33 mouse cellular contexts compared by ENCODE assay signal in the genomic region with DNA sequence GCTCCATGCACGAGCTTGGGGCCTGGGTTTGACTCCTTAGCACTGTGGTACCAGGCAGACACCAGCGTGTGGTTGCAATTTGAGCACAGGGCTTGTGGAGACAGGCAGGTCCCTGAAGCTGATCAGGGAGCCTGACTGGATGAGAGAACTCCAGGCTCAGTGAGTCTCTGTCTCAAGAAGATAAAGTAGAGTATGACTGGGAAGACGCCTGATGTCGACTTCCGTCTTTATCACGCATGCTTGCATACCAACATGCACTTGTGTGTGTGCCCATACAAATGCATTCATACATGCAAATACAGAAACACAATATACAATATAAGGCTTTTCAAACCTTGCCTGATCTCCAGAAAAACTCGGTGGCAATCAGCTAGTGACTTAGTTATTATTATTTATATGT. TPM values are rescaled to one million over a fixed set of nuclear protein-coding genes. Genes with fewer than 3 reads are reported as not detected.
"Had no signal": no experiment of that assay in that cellular context is flagged by ENCODE, and none has a peak within 500 bp of the region (broad histone marks: within the 10 kb centered on the region; RNA-seq: fewer than 3 reads in every experiment).

No protein-coding gene starts in this region.

- H3K4me3 ChIP-seq: limb, embryonic 10.5 days; limb, embryonic 12.5 days; limb, embryonic 13.5 days; limb, embryonic 15.5 days; liver, embryonic 12.5 days; liver, embryonic 13.5 days; liver, embryonic 15.5 days; lung, embryonic 15.5 days; megakaryocyte, embryonic 14.5 days; midbrain, embryonic 10.5 days; midbrain, embryonic 12.5 days; midbrain, embryonic 13.5 days; midbrain, embryonic 15.5 days; myocyte; neural tube, embryonic 12.5 days had no signal

- H3K9ac ChIP-seq: limb, embryonic 12.5 days; limb, embryonic 13.5 days; limb, embryonic 15.5 days; liver, embryonic 12.5 days; liver, embryonic 13.5 days; liver, embryonic 14.5 days; liver, embryonic 15.5 days; liver, postnatal 0 days; lung, embryonic 14.5 days; lung, embryonic 15.5 days; midbrain, embryonic 12.5 days; midbrain, embryonic 13.5 days; midbrain, embryonic 15.5 days; neural tube, embryonic 12.5 days had no signal

- H3K27me3 ChIP-seq: limb, embryonic 12.5 days; limb, embryonic 13.5 days; limb, embryonic 15.5 days; liver, embryonic 13.5 days; liver, embryonic 15.5 days; lung, embryonic 15.5 days; midbrain, embryonic 12.5 days; midbrain, embryonic 13.5 days; midbrain, embryonic 15.5 days; neural tube, embryonic 12.5 days had no signal

- H3K9me3 ChIP-seq: limb, embryonic 10.5 days; limb, embryonic 12.5 days; limb, embryonic 13.5 days; limb, embryonic 15.5 days; liver, embryonic 12.5 days; liver, embryonic 13.5 days; liver, embryonic 15.5 days; lung, embryonic 15.5 days; megakaryocyte, embryonic 14.5 days; midbrain, embryonic 10.5 days; midbrain, embryonic 12.5 days; midbrain, embryonic 13.5 days; midbrain, embryonic 15.5 days; neural tube, embryonic 12.5 days had no signal

- DNase-seq: left cerebral cortex, postnatal 4 days; liver; liver, embryonic 13.5 days; liver, postnatal 0 days; lung, adult 18-20 months; lung, adult 2 months; lung, embryonic 14.5 days; lung, postnatal 10 days; lung, postnatal 14 days; lung, postnatal 36 days; lung, postnatal 4 days; midbrain, embryonic 14.5 days had no signal

- H3K27ac ChIP-seq: limb, embryonic 10.5 days; limb, embryonic 12.5 days; limb, embryonic 13.5 days; limb, embryonic 15.5 days; liver, embryonic 12.5 days; liver, embryonic 13.5 days; liver, embryonic 14.5 days; liver, embryonic 15.5 days; lung, embryonic 15.5 days; macrophage; midbrain, embryonic 10.5 days; midbrain, embryonic 12.5 days; midbrain, embryonic 13.5 days; midbrain, embryonic 15.5 days; neural tube, embryonic 12.5 days had no signal

- H3K36me3 ChIP-seq: midbrain, embryonic 15.5 days had no signal

RNA-seq across cellular contexts. Expression of a gene that starts 16.9 kb away (rescaled TPM):
- total RNA-seq: monocyte, adult 5-6 weeks had no signal

RNA-seq across cellular contexts. Expression of a gene that starts 50.1 kb away (rescaled TPM):
- total RNA-seq: megakaryocyte progenitor cell, adult 5-6 weeks; megakaryocyte, adult 5-6 weeks; megakaryocyte-erythroid progenitor cell, adult 5-6 weeks; monocyte, adult 5-6 weeks had no signal
- polyA plus RNA-seq: liver, embryonic 16.5 days; macrophage had no signal
